Mouse (Mus musculus) lung, postnatal 14 days (tissue): ENCODE measurements around the gene Gtpbp6.
"Not testable (repeated sequence)": the region's sequence is repeated elsewhere in the genome, so short reads cannot be mapped to it uniquely, and the experiment has no call there.

ENCODE experiments used
- DNase-seq: peaks from one replicate; pipeline ENCODE4 v3.0.0; 2021

The Gtpbp6 gene

GRCm38 (mm10) chr5:110099656-110100580 lies 8.1 kb downstream of the Gtpbp6 start, which contains the start of gene Plcxd1:
TSS of gene Plcxd1 (plus strand) at chr5:110099969.
- no peak for DNase-seq

GRCm38 (mm10) chr5:110098991-110099477 lies 9.0 kb downstream of the Gtpbp6 start:
- no peak for DNase-seq

GRCm38 (mm10) chr5:110094847-110095213 lies 13.2 kb downstream of the Gtpbp6 start:
- no peak for DNase-seq

GRCm38 (mm10) chr5:110094030-110094846 lies 13.8 kb downstream of the Gtpbp6 start, which contains the start of gene Gm35315:
TSS of gene Gm35315 (minus strand) at chr5:110094420.
- DNase-seq, result peak; percentile 85

GRCm38 (mm10) chr5:110091546-110091945 lies 16.5 kb downstream of the Gtpbp6 start:
- DNase-seq, result no peak

- DNase-seq, result no peak
Observed at GRCm38 (mm10) chr5:110086161-110086866, 21.7 kb downstream of the Gtpbp6 start.

GRCm38 (mm10) chr5:110082961-110083360 lies 25.0 kb downstream of the Gtpbp6 start:
- DNase-seq, result no peak

- not testable (repeated sequence) for DNase-seq
Observed at GRCm38 (mm10) chr5:110072413-110072812, 35.6 kb downstream of the Gtpbp6 start, which contains the start of gene Gm17655. TSS of gene Gm17655 (minus strand) at chr5:110072513.

- DNase-seq, result peak; percentile 82
Observed at GRCm38 (mm10) chr5:110057637-110058408, 50.2 kb downstream of the Gtpbp6 start.
